Mouse (Mus musculus) forebrain, embryonic 16.5 days (tissue): ENCODE results near the gene Rpl5. TPM values are rescaled to one million over a fixed set of nuclear protein-coding genes. Genes with fewer than 3 reads are reported as not detected.

Experiments
- ATAC-seq: fragments of 200-750 bp; cut with Nextera tagmentation; 2 replicates; pipeline ENCODE4 v1.8.0; 2017; ENCODE audit warnings: mild to moderate bottlenecking, moderate library complexity
- H3K27ac ChIP-seq: fragments of 300-500 bp; sonication (generic); 2 replicates; pipeline ENCODE4 v1.5.1; 2014; ENCODE audit warnings: low read length, control low read depth
- H3K27me3 ChIP-seq: fragments of 300-500 bp; sonication (generic); replicated peaks from 2 replicates; pipeline ENCODE4 v1.6.1; 2014; ENCODE audit warnings: low read length; ENCODE audit not compliant: control insufficient read depth, insufficient read depth
- H3K36me3 ChIP-seq: fragments of 300-500 bp; sonication (generic); 2 replicates; pipeline ENCODE4 v1.6.1; 2014; ENCODE audit not compliant: control insufficient read depth, insufficient read depth
- H3K4me1 ChIP-seq: fragments of 300-500 bp; sonication (generic); replicated peaks from 2 replicates; pipeline ENCODE4 v1.6.1; 2014; ENCODE audit warnings: low read length; ENCODE audit not compliant: control insufficient read depth, insufficient read depth
- H3K4me2 ChIP-seq: fragments of 300-500 bp; sonication (generic); 2 replicates; pipeline ENCODE4 v1.6.1; 2014; ENCODE audit warnings: mild to moderate bottlenecking, low read length, control low read depth
- H3K4me3 ChIP-seq: fragments of 300-500 bp; sonication (generic); replicated peaks from 2 replicates; pipeline ENCODE4 v1.5.1; 2014; ENCODE audit warnings: mild to moderate bottlenecking, low read length, control low read depth
- H3K9ac ChIP-seq: fragments of 300-500 bp; sonication (generic); replicated peaks from 2 replicates; pipeline ENCODE4 v1.6.1; 2014; ENCODE audit warnings: low read depth, low read length, control low read depth
- H3K9me3 ChIP-seq: fragments of 300-500 bp; sonication (generic); 2 replicates; pipeline ENCODE4 v1.6.1; 2016; ENCODE audit warnings: low read length; ENCODE audit not compliant: control insufficient read depth
- WGBS: fragments of 180-500 bp; shearing (Covaris S2); extraction: QIAGEN DNeasy Blood & Tissue Kit; methylation state at CpG from one replicate; pipeline ENCODE4 v1.1.7; 2014; 5-methylcytosine and 5-hydroxymethylcytosine counted together
- polyA plus RNA-seq: library from polyadenylated mRNA; unstranded; fragments of >200 nt; fragmentation: Nextera tagmentation; extraction: Ambion mirVana; gene quantifications from 2 replicates; pipeline ENCODE4 v1.2.1, GENCODE M21; 2015

Rpl5 gene
- polyA plus RNA-seq, 1 experiment from 2014 or later, result 75.2 TPM

- Histone ChIP-seq H3K36me3 (no peaks in the 10 kb centered on the region), H3K4me1 (peaks cover 3% of the 10 kb centered on the region), H3K27me3 (no peaks in the 10 kb centered on the region), H3K4me3 (peak overlapping the region; percentile 92), H3K9me3 (no peaks in the 10 kb centered on the region), H3K4me2 (peak overlapping the region; percentile 74), H3K9ac (peak overlapping the region; percentile 84), H3K27ac (peak overlapping the region; percentile 91)
- peak; percentile 97 for ATAC-seq
- under 1% methylated on average over 57 of the region's 58 CpGs for WGBS
Observed at GRCm38 (mm10) chr5:107868905-107869424, 31.3 kb upstream of the Rpl5 start.

- Histone ChIP-seq H3K9ac (no peak overlapping the region), H3K27ac (no peak overlapping the region), H3K4me1 (peaks cover 3% of the 10 kb centered on the region), H3K4me2 (no peak overlapping the region), H3K36me3 (no peaks in the 10 kb centered on the region), H3K4me3 (no peak overlapping the region), H3K9me3 (no peaks in the 10 kb centered on the region), H3K27me3 (no peaks in the 10 kb centered on the region)
- ATAC-seq, result no peak
- 48% methylated on average over 2 of the region's 2 CpGs for whole genome bisulfite sequencing
Observed at GRCm38 (mm10) chr5:107869701-107870100, 30.6 kb upstream of the Rpl5 start.

GRCm38 (mm10) chr5:107873330-107873729 lies 27.0 kb upstream of the Rpl5 start:
- Histone ChIP-seq H3K4me1 (no peaks in the 10 kb centered on the region), H3K27me3 (no peaks in the 10 kb centered on the region), H3K27ac (no peak overlapping the region), H3K36me3 (no peaks in the 10 kb centered on the region), H3K4me3 (no peak overlapping the region), H3K4me2 (no peak overlapping the region), H3K9ac (no peak overlapping the region), H3K9me3 (no peaks in the 10 kb centered on the region)
- WGBS, result 81% methylated on average over 6 of the region's 6 CpGs
- no peak for ATAC-seq

- Histone ChIP-seq H3K4me3 (no peak overlapping the region), H3K27me3 (no peaks in the 10 kb centered on the region), H3K27ac (no peak overlapping the region), H3K4me2 (no peak overlapping the region), H3K36me3 (no peaks in the 10 kb centered on the region), H3K9ac (no peak overlapping the region), H3K4me1 (no peaks in the 10 kb centered on the region), H3K9me3 (no peaks in the 10 kb centered on the region)
- ATAC-seq, result no peak
- 52% methylated on average over 7 of the region's 7 CpGs for WGBS
Observed at GRCm38 (mm10) chr5:107873886-107874302, 26.4 kb upstream of the Rpl5 start.

- H3K9ac ChIP-seq, result no peak within 1 kb of the TSS
- no peak within 1 kb of the TSS for H3K4me2 ChIP-seq
- no peaks in the 10 kb centered on the region for H3K4me1 ChIP-seq
- H3K9me3 ChIP-seq, result no peaks in the 10 kb centered on the region
- WGBS, result 43% methylated on average over 4 of the region's 4 CpGs
- H3K27ac ChIP-seq, result no peak within 1 kb of the TSS
- no peaks in the 10 kb centered on the region for H3K27me3 ChIP-seq
- H3K4me3 ChIP-seq, result no peak within 1 kb of the TSS
- H3K36me3 ChIP-seq, result no peaks in the 10 kb centered on the region
- no peak for ATAC-seq
Observed at GRCm38 (mm10) chr5:107874561-107875260, 25.6 kb upstream of the Rpl5 start, which contains the start of gene Evi5. Gene Evi5, minus strand, starts transcription at chr5:107875107.

GRCm38 (mm10) chr5:107875261-107875611 lies 25.1 kb upstream of the Rpl5 start:
- Histone ChIP-seq H3K27me3 (no peaks in the 10 kb centered on the region), H3K4me2 (no peak overlapping the region), H3K27ac (no peak overlapping the region), H3K4me1 (no peaks in the 10 kb centered on the region), H3K9ac (no peak overlapping the region), H3K36me3 (no peaks in the 10 kb centered on the region), H3K9me3 (no peaks in the 10 kb centered on the region), H3K4me3 (no peak overlapping the region)
- ATAC-seq, result no peak

- no peak overlapping the region for H3K9ac ChIP-seq
Observed at GRCm38 (mm10) chr5:107877053-107877452, 23.2 kb upstream of the Rpl5 start.

GRCm38 (mm10) chr5:107880710-107881109 lies 19.6 kb upstream of the Rpl5 start:
- 82% methylated on average over 5 of the region's 5 CpGs for WGBS
- Histone ChIP-seq H3K4me1 (no peaks in the 10 kb centered on the region), H3K4me3 (no peak overlapping the region), H3K9me3 (no peaks in the 10 kb centered on the region), H3K9ac (no peak overlapping the region), H3K4me2 (no peak overlapping the region), H3K36me3 (no peaks in the 10 kb centered on the region), H3K27me3 (no peaks in the 10 kb centered on the region), H3K27ac (no peak overlapping the region)
- ATAC-seq, result no peak

More at GRCm38 (mm10) chr5:107877053-107877452, 23.2 kb upstream of the Rpl5 start:
- H3K9me3 ChIP-seq, result no peaks in the 10 kb centered on the region
- no peak for ATAC-seq
- no peak overlapping the region for H3K4me3 ChIP-seq
- 71% methylated on average over 1 of the region's 1 CpGs for WGBS
- H3K36me3 ChIP-seq, result no peaks in the 10 kb centered on the region
- H3K4me2 ChIP-seq, result no peak overlapping the region
- no peaks in the 10 kb centered on the region for H3K4me1 ChIP-seq
- no peak overlapping the region for H3K27ac ChIP-seq
- H3K27me3 ChIP-seq, result no peaks in the 10 kb centered on the region

- 0 out of 2 replicates have a peak, but pooled peaks cover 3% of the 10 kb centered on the region for H3K4me1 ChIP-seq
- no peak overlapping the region for H3K27ac ChIP-seq
- H3K9me3 ChIP-seq, result no peaks in the 10 kb centered on the region
- no peaks in the 10 kb centered on the region for H3K36me3 ChIP-seq
- no peak overlapping the region for H3K9ac ChIP-seq
- H3K27me3 ChIP-seq, result no peaks in the 10 kb centered on the region
- no peak for ATAC-seq
- 52% methylated on average over 9 of the region's 9 CpGs for WGBS
- H3K4me3 ChIP-seq, result no peak overlapping the region
- no peak overlapping the region for H3K4me2 ChIP-seq
Observed at GRCm38 (mm10) chr5:107889994-107890888, 10.1 kb upstream of the Rpl5 start.
